Mouse (Mus musculus) telencephalon, adult 2 months (tissue): ENCODE results near the gene Lyzl4.
A peak's percentile ranks its signal among the peaks of the same experiment; 100 is the strongest.

Experiments
- DNase-seq: peaks from one replicate; pipeline ENCODE4 v3.0.0-alpha.2; 2011; ENCODE audit warnings: low read depth, low spot score

Lyzl4 gene

DNA sequence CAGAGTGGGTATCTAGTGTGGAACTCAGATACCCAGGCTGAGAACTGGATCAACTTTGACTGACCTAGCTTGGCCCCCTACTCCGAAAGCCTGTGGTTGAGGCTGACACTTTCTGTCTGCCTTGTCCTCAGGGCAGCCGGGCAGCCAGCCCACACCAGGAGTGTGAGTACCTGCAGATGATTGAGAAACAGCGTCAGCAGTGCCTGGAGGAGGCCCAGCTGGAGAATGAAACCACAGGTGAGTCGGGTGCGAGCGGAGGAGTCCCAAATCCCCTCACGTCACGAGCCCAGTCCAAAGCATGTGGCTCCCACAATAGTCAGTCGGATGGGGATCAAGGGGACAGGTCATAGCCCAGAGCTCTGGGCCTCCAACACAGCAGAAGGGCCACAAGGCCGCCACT, 11.8 kb upstream of the Lyzl4 start:
- no peak for DNase-seq

DNA sequence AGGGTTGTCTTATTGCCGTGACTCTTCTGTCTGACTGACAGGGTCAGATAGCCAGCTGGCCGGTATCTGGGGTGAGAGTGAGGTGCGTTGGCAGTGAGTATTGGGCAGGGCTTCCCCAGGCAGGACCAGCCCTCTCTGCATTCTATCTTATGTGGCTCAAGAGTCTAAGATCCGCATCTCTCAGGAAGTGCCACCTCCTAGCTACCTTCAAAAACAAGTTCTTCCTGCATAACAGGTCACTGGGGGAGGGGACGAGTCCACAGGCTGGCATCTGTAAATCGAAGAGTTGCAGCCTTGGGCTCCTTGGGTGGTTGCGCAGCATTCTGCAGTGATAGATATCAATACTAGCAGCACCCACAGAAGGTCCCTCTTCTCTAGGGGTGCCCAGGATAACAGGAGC, 5.1 kb upstream of the Lyzl4 start:
- no peak for DNase-seq

DNA sequence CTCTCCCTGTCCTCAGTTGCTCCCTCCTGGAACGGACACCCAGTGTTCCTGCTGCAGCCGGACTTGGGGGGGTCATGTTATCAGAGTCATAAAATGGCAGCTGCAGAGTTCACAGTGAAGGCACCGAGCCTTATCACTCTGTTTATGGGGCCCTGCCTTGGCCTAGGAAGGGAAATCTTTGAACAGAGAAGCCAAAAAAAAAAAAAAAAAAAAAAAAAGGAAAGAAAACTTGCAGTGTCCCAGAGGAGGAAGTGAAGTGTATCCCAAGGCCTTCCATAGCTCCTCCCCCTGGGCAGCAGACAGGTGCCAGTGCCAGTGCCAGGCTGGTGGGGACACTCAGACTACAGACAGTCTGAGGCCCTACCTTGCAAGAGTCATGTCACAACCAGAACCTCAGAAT, 3.0 kb upstream of the Lyzl4 start:
- no peak for DNase-seq

GRCm38 (mm10) chr9:121642401-121643181, 695 bp upstream of the Lyzl4 start, which contains the start of gene Vipr1:
Gene Vipr1, plus strand, starts transcription at chr9:121642716.
- peak; percentile 70 for DNase-seq

GRCm38 (mm10) chr9:121641235-121641915, 521 bp downstream of the Lyzl4 start:
- DNase-seq = peak; percentile 29

DNA sequence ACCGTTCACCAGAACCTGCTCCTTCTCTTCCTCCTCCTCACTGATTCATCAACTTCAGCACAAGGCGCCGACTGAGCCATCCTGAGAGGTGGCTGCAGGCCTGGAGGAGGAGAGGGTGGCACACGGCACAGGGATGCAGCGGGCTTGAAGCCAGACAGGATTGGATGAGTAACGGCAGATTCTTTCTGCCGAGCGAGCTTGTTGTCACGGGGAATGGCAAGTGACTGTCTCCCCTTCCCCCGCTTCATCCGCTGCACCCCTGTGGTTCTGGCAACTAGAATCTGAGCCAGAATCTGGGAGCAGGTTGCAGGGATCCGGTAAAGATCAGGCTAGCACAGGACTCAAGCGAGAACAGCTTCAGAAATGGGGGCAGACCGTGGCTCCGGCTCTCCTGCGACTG, 2.1 kb downstream of the Lyzl4 start:
- DNase-seq = peak; percentile 89

GRCm38 (mm10) chr9:121635835-121636576, 5.9 kb downstream of the Lyzl4 start:
- DNase-seq = peak; percentile 35

DNA sequence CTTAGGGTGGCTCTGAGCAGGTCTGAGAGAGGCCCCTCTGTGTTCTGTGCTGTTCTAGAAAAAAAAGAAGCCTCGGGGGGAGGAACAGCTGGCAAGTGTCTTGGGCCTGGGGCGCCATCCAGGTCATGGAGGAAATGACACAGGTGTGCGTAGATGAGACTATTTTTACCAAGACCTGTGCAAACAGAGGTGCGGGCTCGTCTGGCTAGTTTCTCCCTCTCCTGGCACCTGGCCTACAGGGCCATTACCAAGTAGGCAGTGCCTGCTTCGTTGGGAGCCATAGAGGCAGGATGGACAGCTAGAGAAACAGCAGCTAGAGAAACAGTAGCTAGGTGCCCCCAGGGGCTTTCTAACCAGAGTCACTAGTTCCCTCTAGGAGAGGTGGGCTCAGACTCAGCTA, 8.6 kb downstream of the Lyzl4 start:
- no peak for DNase-seq

DNA sequence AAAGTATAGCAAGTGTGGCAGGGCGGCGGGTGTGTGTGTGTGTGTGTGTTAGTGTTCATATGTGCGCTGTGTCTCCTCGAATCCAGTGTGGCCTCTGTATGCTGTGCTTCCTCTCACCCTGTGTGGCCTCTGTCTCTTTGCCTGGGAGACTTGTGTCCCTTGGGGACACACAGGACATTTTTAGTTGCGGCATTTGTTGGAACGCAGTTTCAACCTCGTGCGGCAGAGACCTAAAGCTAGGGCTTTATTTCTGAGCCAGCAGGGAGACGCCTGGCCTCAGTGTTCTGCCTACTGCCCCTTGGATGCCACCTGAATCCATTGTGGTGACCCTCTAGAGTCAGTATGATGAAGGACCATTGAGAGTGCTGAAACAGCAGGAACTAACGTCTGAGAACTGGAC, 9.0 kb downstream of the Lyzl4 start:
- no peak for DNase-seq

- no peak for DNase-seq
Measured at GRCm38 (mm10) chr9:121631946-121632345, 9.9 kb downstream of the Lyzl4 start.

GRCm38 (mm10) chr9:121630627-121631026, 11.3 kb downstream of the Lyzl4 start:
- no peak for DNase-seq

DNA sequence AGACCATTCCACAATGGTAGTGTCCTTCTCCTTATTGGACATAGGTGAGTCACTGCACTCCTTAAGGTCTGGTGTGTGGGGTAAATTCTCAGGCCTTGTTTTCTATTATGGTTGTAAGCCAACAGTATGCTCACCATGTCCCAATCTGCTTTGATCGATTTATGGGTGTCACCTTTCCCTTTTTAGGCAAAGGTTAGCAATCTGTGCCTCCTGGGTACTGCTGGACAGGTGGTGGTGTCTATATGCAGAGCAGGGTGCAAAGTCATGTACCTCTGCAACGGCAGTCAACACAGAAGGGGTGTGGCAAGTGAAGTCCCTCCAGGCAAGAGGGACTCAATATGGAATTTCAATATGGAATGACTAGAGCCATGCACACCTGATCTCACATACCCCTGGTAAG, 17.0 kb downstream of the Lyzl4 start:
- no peak for DNase-seq

DNA sequence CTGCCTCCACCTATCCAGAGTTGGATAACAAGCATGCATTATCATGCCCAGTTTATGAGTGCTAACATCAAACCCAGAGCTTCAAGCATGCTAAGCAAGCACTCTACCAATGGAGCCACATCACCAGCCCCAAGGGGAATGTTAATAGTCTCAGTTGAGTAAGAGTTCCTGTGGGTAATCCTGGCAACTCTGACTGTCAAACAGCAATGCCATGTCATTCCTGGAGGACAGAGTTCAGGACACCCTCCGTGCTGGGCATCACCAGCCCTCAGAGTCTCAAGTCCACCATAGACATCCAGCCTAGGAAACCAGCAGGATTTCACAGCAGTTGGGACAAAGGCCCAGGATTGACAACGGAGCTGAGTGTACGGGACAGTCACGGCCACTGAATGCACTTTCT, 18.7 kb downstream of the Lyzl4 start:
- DNase-seq = no peak

- no peak for DNase-seq
Measured at GRCm38 (mm10) chr9:121619441-121619840, 22.5 kb downstream of the Lyzl4 start.

DNA sequence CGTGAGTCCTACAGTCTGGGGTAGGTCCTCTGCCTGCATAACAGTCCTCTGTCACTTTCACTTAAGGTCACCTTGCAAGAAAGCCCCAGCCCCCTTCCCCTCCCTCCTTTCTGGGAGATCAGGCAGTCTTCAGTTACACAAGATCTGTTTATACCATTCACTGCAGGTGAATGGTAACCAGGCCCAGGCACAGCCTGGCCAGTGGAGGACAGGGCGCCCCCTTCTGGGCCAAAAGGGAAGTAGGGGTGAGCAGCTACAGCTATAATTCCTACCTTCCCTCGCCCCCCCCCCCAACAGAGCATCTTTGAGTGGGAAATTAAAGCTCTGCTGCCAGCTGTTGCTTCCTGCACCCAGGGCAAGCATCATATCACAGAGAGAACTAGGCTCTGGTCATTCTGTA, 25.4 kb downstream of the Lyzl4 start:
- DNase-seq = no peak

DNA sequence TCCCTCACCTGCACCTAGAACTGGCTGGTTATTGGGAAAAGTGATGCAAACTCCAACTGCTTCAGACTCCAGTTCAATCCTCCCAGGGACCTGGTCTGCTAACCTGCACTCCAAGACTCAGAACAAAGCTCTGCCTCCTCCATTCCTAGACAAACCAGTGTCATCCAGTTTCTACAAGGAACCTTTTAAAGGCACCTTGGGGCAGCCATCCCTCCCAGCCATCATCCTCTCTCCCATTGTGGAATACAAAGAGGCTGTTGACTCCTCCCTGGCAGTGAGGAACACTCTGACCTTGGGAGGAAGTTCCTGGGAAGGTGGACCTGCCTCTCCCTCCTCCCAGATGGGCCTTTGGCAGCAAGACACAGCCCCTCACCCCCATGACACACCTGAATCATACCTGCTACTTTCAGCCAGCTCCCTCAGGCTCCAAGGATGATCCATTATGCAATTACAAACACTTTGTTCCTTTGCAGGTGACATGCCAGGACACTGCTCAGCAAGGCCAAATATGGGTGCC, 27.6 kb downstream of the Lyzl4 start:
- no peak for DNase-seq

GRCm38 (mm10) chr9:121613192-121613591, 28.7 kb downstream of the Lyzl4 start:
- no peak for DNase-seq

GRCm38 (mm10) chr9:121609381-121609780, 32.5 kb downstream of the Lyzl4 start:
- no peak for DNase-seq

DNA sequence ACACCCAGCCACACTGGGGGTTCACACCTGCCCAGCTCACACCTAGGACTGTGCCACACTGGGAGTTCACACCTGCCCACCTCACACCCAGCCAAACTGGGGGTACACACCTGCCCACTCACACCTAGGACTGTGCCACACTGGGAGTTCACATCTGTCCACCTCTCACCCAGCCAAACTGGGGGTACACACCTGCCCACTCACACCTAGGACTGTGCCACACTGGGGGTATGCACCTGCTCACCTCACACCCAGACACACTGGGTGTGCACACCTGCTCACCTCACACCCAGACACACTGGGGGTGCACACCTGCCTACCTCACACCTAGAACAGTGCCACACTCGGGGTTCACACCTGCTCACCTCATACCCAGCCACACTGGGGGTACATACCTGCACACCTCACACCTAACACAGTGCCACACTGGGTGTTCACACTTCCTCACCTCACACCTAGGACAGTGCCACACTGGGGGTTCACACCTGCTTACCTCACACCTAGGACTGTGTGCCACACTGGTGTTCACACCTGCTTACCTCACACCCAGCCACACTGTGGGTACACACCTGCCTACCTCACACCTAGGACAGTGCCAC, 35.3 kb downstream of the Lyzl4 start:
- no peak for DNase-seq

GRCm38 (mm10) chr9:121605414-121606278, 36.2 kb downstream of the Lyzl4 start:
- peak; percentile 53 for DNase-seq

DNA sequence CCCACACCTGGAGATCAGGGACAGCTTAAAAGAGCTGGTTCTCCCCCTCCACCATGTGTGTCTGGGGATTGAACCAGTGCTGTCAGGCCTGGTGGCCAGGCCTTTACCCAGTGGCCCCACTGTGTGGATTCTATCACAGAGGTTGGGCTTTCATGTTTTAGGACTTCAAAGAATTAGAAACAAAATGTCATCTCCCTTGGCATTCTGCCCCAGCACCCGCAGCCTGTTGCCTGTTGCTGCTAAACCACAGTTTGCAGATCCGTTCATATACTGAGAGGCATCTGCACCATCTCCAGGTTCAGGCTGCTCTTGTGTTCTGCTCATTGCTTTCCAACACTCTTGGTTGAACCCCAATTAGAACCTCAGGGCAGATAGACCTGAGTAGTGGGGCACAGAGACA, 39.5 kb downstream of the Lyzl4 start:
- no peak for DNase-seq
